Mouse (Mus musculus) cerebellum, adult 2 months (tissue): ENCODE results near the gene Cdc42ep2.

Experiments
- CTCF ChIP-seq: fragments of 200-500 bp; IDR thresholded peaks from 2 replicates; pipeline ENCODE4 v1.5.1; 2011; ENCODE audit warnings: low read depth, mild to moderate bottlenecking, control low read depth, low read length, moderate library complexity, borderline replicate concordance; ENCODE audit not compliant: insufficient read depth
- POLR2A ChIP-seq: fragments of 200-500 bp; IDR thresholded peaks from 2 replicates; pipeline ENCODE4 v1.6.1; 2011; ENCODE audit warnings: low read length, control low read depth, borderline replicate concordance; ENCODE audit not compliant: insufficient read depth

DNA sequence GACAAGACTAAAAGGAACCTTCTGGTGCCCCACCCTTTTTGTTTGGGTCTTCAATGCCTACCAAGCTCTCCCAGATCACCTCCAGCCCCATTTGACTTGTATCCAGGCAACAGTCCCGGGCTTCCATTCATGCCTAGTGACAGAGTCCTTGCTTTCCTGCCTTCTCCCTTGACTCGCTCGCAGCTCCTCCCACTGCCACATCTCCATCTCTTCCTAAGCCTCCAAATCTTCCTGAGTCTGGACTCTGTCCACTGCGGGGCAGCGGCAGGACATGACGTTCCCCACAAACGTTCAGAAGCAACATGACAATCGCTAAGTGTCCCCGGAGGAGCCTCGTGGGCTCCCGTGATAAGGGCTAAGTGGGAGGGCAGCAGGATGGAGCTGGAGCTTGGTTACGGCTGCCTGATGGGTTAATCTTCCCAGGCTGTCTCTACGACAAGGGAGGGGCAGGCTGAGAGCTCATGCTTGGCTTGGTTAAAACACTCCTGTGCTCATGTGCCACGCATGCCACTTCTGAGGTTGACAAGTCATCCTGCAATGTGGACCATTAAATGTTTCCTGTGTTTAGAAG lies 13.3 kb upstream of the Cdc42ep2 start:
- TF ChIP-seq POLR2A (no peak), CTCF (no peak)
